Mouse (Mus musculus): ENCODE results near the gene Cux2. TPM values are rescaled to one million over a fixed set of nuclear protein-coding genes. Genes with fewer than 3 reads are reported as not detected.
"Not testable (repeated sequence)": the region's sequence is repeated elsewhere in the genome, so short reads cannot be mapped to it uniquely, and the experiment has no call there.

The Cux2 gene
- total RNA-seq, 2 experiments from 2014 or later, result 18.6 to 20.9 TPM

DNA sequence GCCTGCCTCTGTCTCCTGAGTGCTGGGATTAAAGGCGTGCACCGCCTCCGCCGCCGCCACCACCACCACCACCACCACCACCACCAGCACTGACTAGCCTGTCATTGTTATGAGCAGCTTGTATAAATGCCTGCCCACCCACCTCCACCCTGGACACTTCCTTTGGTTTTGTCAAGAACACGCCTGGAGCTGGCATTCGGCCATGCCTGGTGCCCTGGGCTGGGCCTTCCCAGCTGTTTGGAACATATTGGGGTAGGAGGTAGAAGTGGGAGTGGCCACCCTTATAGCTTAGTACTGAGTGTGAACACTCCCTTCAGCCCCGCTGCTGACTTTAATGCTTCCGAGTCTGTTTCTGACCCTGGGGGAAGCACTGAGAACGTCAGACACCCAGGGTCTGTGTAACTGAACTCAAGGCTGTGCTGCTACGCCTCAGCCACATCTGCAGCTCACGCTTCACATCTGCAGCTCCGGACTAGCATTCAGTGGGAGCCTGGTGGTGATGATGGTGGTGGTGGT, 178.3 kb downstream of the Cux2 start:
- DNase-seq, result no peak

DNA sequence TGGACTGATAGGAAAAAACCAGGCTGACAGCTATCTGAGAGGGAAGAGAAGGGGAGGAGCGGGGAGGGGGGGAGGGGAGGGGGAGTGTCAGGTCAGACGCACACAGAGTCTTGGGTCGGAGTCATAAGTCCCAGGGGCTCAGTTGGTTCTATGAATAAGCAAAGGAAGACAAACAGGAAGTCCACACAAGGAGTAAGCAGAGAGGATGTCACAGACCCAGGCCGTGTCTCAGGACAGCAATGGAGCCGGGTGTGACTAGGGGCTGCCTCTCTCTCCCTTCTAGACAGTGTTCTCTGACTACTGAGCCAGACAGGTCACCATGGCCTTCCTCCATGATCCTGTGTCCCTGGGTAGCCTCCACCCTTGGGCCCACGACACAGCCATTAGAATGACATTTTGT, 179.1 kb downstream of the Cux2 start:
- DNase-seq, result no peak

DNA sequence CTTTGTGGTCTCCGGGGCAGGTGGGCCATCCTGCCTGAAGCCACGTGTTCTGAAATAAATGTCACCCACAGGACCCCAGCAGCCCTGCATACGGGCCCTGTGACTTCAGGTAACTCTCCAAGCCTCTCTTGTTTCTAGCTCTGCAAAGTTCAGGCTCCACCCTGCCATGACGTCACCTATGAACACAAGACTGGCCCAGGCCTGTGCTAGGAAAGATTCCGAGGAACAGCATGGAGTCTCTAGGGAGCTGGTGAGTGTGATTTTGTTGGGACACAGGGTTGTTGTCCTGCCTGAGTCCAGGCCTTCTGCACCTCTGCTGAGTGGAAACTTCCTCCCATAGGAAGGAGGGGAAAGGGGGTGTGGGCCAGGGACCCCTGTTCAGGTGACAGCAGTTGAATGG, 181.9 kb downstream of the Cux2 start:
- DNase-seq, result no peak

DNA sequence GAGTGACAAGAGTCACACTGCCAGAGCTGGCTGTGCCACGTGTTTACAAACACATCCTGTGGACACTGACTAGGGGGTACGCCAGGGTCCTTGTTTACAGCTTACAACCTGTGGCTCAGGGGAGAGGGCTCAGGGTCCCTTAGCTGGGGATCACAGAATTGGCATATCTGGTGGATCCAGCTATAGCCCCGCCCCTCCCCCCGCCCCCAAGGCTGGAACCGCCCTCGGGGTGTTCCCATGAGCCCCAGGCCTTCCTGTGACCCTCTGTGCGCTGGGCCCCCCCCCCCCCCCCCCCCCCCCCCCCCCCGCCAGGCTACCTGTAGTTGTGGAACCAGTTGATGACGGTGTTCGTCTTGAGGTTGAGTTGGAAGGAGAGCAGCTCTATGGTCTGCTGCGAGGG, 185.6 kb downstream of the Cux2 start:
- no peak for DNase-seq

DNA sequence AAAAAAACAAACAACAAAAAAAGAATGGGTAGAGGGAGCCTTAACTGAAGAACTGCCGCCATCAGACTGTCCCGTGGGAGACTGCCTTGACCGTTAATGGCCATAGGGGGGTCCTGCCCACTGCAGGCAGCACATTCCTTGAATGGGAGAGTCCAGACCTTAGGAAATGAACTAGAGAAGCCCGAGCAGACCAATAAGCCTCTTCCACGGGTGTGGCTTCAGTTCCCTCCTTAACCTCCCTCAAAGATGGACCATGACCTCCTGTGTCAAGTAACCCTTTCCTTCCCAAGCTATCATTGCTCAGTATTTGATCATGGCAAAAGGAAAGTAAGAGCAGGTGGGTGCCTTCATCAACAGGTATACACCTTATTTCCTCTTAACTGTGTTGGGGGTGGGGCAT, 187.9 kb downstream of the Cux2 start:
- no peak for DNase-seq

DNA sequence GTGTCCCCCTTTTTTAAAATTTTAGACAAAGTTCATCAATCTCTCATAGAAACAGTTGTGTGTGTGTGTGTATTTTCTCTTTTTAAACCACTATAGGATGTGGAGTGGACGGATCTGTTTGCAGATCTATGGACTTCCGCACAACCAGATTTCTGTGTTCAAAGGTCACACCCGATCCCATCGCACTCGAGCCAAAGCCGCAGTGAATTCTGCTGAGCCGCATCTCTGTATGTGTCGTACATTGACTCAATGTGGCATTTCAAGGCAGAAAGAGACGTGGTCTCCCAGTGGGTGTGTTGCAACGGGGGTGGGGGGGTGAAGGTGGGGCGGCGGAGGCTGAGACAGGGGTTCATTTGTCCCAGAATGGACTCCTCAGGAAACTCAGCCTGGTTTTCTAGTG, 191.5 kb downstream of the Cux2 start:
- no peak for DNase-seq

DNA sequence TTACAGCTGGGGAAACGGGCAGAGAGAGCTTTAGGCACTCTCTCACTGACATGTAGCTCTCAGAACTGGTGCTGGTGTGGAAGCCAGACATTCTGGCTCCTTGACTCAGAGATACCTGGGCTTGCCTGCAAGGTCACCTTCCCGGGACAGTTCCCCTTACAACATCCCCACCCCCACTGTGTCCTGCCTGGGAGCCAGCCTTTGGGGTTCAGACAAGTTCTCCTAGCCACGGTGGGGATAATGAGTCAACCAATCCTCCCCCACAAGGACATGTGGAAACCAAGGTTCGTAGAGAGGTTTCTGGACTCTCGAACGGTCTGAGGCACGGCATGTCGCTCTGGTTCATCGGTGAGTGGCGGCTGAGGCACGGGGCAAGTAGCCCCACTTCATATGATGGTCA, 193.2 kb downstream of the Cux2 start:
- peak in 1 of 2 experiments; percentile 36 for DNase-seq

DNA sequence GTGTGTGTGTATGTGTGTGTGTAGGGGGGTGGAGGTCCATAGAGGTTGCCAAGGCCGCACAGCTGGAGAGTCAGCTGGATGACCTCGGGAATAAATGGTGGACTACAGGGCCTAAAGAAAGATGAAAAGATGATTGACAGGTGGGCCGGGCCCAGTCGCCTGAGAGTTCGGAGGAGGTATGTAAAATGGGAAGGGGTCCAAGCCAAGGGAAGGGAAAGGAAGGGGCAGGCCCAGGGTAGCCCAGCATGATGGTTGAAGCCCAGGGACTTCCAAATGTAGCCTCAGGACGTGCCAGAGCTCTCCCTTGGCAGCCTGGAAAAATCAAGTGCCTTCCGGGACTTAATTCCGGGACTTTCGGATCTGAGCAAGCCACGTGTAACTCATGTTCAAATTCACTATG, 195.1 kb downstream of the Cux2 start:
- no peak for DNase-seq

DNA sequence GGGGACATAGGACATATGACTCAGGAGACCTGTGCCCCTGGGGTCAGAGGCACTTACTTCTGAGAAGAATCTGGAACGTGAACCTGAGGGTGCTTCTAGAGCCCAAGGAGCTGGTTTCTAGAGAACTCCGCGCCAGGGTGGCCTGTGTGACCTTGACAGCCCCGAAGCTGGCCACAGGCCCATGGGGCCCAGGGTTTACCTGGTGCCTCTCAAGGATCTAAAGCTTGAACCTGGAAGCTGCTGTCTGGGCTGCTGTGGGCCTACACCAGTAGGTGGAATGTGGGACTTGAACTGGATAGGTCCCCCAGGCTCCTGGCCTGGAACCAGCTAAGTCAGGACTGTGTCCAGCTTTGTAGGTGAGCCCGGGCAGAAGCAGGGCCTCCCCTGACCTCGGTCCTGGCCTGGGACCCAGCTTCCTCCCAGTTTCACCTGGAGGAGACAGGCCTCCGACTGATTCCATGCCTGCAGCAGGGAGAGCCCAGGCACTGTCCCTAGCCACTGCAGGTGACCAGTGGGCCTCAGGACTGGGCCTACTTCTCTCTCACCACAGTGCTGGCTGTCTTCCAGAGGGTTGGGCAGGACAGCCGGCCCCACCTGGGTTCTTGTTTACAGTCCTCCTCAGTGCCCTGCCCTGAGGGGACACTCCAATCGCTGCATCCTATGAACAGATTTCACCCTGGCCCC, 196.4 kb downstream of the Cux2 start:
- DNase-seq, result peak; percentile 27 to 43

DNA sequence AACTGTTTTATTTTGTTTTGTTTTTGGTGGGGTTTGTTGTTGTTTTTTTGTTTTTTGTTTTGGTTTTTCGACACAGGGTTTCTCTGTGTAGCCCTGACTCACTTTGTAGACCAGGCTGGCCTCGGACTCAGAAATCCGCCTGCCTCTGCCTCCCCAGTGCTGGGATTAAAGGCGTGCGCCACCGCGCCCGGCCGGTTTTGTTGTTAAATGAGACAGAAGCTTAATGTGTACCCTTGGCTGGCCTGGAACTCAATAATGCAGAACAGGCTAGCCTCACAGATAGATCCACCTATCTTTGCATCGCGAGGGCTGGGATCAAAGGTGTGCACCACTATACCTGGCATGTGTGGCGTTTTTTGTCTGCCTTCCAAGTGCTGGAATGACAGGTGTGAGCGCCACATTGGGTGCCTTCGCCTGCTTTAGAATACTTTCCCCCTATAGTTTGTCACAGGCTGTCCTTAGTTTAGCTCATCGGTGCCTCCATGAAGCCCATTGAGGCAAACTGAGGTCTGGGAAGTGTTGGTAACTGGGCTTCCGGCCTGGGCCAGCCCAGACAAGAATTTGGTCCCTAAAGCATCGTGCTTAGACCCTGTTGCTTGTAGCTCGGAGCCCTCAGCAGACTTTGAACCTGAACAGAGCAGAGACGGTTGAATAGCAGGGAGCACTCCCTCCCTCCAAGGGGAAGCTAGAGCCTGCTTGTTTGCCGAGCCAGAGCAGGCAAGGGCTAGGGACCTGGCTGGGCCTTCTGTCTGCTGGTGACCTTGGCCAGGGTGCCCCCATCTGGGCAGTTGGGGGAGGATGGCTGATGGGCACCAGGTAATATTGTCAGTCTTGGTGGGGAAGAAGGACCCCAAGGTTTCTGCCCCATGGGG, 200.2 kb downstream of the Cux2 start:
- DNase-seq, result no peak

DNA sequence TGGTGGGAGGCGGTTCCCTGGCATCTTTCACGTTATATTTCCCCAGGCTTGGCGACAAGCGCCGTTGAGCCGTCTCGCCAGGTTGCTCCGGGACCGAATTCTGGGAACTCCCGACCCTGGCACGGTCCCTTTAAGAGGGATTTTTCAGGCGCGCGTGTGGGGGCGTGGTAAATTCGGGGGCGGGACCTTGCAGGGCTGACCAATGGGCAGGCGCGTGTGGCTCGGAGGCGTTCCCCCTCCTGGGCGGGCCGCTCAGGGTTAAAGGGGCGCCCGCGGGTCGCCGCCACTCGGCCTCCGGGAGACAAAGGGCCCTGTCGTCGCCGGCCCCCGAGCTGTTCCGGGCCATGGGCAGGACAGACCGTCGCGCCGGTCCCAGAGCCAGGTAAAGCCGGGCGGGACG, 201.2 kb downstream of the Cux2 start, which contains the start of gene Pheta1:
Gene Pheta1 (plus strand): TSS at position 242 of the 400 bp plus-strand sequence.
- peak; percentile 94 to 95 for DNase-seq

DNA sequence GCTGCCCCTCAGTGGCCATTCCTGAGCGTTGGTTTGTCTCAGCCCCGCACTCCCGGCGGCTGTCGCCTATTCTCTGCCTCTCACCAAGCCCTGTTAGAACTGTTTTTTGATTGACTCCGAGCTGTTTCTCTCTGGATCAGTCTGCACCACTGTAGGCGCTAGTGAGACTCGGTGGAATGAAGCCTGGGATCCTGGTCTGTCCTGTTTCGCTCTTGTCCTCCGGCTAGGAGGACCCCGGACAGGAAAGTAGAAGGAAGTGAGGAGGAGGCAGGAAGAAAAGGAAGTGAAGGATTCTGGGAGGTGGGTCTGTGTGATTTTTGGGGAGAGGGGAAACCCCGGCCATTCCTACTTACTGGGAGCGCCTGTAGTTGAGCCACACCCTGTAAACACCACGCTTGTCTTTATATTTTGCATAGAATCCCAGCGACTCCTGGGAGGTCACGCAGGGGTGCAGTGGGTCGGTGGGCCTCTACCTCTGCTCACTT, 201.8 kb downstream of the Cux2 start:
- DNase-seq, result peak; percentile 55 to 58

DNA sequence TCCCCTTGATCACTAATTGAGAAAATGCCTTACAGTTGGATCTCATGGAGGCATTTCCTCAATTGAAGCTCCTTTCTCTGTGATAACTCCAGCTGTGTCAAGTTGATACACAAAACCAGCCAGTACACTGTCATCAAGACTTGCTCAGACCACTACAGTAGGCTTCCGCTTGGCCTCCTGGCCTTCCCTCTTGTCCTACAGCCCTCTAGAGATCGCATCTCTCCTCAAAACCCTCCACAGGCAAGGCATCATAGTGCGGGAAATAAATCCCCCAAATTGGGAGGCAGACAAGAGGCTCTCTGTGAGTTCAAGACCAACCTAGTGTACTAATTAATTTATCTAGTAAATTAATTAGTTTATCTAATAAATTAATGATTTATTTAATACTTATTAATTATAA, 202.6 kb downstream of the Cux2 start:
- not testable (repeated sequence) for DNase-seq

DNA sequence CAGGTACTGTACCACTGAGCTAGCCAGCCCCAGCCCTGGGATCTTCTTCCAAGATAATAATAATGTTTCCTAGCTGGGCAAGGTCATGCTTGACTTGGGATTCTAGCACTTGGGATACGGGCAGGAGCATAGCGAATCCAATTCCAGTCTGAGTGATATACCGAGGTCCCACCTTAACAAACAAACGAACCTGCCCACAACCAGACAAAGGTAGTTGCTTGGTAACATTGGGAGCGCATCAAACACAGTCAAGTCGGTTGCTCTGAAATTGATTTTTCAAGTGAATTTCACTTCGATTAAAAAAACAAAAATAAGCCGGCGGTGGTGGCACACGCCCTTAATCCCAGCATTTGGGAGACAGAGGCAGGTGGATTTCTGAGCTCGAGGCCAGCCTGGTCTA, 203.6 kb downstream of the Cux2 start:
- no peak for DNase-seq

DNA sequence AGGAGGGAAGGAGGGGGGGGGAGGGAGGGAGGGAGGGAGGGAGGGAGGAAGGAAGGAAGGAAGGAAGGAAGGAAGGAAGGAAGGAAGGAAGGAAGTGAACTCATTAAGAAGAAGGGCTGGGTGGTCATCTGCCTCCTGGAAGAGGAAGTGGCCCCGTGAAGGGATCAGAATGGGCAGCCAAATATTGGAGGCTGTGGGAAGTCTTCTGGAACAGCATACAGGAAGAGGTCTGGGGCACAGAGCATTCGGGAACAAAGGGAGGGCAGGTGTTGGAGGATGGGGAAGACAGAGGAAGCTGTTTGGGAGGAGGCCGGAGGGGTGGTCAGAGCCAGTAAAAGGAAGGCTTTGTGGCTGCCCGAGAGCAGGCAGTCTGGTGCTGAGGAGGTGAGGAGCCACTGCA, 204.5 kb downstream of the Cux2 start:
- DNase-seq, result no peak

DNA sequence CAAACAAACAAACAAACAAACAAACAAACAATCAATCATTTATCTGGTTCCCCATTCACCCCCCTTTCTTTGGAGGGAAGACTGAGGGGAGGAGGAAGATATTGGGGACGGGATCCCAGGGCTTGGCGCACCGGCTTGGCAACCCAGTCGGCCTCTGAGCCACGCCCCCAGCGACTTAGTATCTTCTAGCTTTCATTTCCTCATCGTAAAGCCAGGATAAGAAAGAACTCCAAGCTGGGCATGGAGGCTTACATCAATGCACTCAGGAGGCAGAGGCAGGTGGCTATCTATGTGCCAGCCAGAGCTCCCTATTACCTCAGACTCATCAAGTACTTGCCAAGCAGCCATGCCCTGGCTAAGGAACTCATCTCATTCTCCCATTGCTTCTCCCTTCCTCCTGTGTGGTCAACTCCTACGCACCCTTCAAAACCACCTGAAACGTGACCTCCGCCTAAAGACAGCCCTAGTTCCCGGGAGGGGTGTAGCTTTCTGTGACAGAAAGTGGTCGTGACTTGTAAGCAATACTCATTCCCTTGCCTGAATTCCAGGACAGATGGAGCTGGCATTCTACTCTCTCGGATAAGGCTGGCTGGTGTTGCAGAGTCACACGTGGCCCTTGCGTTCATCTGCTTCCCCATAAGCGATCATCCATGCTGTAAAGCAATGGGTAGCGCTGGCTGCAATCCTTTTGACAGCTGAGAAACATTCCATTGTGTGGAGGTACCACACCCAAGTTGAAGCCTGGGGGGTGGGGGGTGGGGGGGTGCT, 206.6 kb downstream of the Cux2 start:
- peak in 1 of 2 experiments; percentile 42 for DNase-seq

DNA sequence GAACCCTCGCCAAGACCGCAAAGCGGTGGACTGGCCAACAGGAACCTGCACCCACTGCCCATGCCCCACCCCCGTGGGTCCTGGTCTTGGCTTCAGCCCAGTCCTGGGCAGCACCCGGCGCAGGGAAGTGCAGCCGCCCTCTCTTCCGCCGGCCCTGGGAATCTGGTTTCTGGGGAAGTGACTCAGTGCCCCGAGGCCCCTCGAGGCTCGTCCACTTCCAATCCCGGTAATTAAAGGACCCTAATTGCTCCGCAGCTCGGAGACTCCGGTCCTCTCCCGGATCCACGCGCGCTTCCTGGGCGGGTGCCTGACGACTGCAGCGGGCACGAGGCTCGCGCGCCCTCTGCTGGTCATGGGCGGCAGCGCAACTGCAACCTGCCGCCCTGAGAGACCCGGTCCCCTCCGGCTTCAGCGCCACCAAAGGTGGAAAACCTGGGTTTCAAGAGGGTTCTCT, 207.2 kb downstream of the Cux2 start:
- peak; percentile 89 to 93 for DNase-seq

DNA sequence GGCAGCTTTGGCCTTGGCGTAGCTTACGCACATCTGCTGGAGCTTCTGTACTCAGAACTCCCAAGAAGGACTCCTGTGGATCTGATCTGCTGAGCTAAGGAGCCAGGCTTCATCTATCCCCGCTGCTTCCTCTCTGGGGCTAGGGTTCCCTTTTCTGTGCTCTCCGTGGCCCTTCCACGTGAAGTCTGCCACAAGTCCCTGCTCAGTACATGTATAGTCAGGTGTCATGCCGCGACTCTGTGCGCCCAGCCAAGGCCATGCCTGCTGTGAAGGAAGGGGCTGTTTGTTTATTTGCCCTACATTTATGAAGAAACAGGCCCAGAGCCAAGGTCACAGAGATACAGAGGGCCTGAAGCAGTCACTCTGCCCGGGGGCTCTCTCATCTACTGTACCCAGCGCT, 207.9 kb downstream of the Cux2 start:
- DNase-seq, result peak; percentile 43 to 61

DNA sequence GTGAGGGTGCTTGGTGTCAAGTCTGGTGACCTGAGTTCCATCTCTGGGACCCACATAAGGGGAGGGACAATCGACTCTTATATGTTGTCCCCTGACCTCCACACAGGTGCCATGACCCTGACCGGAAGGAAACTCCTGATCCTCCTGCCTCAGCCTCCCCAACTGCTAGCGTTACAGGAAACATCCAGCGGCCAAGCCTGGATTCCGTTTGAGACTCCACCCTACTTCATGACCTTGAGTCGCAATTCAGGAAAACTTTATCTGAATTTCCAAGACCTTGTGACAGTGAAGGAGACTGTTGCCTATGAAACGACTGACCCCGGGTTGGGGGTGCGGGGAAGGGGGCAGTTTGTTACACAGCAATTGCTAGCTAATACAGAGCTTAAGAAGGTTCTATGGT, 208.4 kb downstream of the Cux2 start:
- DNase-seq, result no peak

DNA sequence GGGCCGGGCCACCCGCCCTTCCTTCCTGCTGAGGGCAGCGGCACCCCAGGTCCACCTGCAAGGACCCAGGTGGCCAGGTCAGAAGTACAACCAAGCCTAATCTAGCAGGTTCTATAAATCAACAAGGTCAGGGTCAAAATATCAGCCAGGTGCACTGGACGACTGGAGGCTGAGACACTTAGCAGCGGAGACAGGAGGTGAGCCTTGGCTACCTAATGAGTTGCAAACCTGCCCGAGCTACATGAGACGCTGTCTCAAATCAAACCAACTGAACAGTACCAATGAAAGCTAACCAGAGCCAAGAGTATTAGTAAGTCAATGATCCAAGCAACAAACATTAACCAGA, 210.8 kb downstream of the Cux2 start:
- DNase-seq, result no peak

DNA sequence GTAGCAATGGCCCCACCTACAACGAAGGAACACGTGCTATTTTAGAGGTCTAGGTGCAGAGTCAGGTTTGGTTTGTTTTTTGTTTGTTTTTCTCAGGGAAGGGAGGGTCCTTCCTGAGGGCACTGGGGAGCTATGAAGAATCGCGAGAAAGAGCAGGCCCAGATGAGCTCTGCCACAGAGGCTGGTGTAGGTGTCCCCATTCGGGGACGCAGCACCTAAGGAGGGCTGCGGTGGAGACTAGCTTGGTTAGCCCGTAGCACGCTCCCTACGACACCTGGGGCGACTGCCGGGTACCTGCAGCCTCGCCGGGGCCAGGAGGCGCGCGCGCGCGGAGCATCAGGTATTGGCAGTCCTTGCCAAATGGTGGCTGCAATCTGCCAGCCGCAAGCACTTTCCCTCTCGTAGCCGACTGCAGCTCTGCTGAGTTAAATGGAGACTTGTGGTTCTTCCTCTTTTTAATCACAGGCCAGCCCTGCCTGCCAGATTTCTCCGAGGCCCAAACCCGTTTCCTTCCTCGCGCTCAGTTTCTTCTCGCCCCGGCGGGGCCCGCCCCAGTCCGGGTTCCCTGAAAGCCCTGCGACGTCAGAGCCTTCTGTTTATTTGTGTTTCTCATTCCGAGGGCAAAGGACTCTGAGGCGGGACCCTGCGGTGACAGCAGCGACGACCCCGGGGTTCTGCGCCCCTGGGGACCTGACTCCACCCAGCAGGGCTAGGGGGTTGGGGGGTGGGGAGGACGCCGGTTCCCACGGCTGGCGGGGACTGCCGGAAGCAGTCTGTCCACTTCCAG, 211.4 kb downstream of the Cux2 start:
- DNase-seq, result peak; percentile 54 to 71

Data from adrenal gland, postnatal 36 days (tissue).